Mouse (Mus musculus): Measurements from ENCODE around the gene Hist1h3g.
"Not testable (repeated sequence)": the region's sequence is repeated elsewhere in the genome, so short reads cannot be mapped to it uniquely, and the experiment has no call there.

Gene Hist1h3g

GRCm38 (mm10) chr13:23515281-23515680, 19.9 kb upstream of the Hist1h3g start:
- no peak for DNase-seq (ENCODE audit: low spot score in 2 of 2)

DNA sequence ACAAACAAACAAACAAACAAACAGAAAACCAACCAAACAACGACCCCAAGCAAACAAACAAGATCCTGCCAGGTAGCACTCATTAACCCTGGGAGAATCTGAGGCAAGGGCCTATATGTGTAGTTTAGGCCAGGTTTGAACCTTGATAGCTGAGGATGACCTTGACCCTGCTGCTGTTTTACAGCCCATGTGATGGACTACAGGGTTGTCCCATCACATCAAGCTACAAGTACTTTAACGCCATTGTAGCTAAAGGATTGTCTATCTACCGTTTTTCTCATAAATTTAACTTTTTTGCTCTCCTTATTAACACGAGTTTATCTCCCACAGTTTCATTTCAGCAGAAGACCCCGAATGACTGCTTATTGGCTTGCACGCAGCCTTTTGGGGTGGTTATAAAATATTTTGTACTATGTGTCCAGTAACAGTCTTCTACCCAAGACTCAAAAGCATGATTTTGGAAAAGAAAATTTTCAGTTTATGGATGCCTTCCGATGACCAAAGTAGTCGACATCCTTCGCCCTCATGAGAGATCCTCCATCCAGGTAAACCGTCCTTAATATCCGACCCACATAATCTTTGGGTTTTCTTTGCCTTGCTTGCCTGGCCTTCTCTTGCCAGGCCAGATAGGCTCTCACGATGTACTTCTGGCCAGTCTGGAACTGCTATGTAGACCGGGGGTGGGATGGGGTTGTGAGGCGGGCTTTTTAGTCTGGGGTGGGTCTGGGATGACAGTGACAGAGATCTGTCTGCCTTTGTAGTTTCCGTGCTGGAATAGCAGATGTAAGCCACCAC, 19.2 kb upstream of the Hist1h3g start:
- no peak for DNase-seq (ENCODE audit: low spot score in 2 of 2)

DNA sequence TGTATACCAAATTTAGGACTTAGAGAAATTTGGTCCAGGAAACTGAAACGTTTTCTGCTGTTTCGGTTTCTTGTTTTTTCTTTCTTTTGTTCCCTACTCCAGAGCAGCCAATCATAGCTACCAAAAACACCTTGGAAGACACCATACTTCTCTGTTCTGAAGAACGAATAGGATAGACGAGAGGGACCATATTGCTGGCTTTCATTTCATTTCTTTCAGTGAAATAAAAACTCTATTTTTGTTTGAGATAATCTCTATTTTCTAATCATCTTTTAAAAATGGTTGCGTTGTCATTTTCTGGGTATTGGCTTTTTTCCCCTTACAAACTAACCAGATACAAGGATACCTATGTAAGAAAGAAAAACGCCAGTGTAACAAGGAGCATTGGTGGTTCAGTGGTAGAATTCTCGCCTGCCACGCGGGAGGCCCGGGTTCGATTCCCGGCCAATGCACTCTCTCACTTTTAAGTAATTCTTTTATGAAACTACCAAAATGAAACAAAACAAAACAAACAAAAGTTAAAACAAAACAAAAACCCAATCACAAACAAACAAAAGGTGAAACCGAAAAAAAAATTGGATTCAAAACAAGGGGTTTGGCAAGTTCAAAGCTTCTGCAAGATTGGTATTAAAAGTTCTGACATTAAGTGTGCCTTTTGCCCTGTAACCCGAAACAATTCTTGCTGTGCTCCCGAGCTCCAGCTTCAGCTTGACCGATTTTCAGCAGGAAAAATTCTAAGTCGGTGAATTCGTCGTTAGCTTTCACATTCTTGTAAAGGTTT, 18.2 kb upstream of the Hist1h3g start:
- DNase-seq (ENCODE audit: low spot score in 2 of 2): peak; percentile 60 to 62

DNA sequence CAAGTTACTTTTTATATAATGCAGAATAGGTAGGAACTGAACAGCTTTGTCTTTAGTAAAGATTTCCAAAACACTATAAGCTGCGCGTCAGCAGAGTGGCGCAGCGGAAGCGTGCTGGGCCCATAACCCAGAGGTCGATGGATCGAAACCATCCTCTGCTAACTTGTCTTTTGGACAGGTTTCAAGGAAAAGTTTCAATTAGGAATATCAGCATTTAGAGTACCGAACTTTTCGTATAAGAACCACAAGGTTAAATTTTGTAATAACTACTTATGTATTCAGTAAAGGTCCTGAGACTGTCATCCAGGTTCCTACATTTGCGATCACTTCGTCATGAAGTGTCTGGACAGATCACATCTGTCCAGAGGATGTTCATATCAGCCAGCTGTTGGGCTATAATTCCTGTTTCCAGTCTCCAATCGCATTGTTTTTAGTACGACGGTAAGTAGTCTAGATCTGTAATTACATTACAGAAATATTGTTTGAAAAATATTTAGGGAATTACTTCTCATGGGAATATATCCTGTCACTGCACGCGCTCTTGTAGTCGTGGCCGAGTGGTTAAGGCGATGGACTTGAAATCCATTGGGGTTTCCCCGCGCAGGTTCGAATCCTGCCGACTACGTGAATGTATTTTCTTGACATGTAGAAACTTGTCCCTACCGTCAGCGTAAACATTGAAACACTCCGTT, 17.5 kb upstream of the Hist1h3g start:
- peak; percentile 82 to 83 for DNase-seq (ENCODE audit: low spot score in 2 of 2)

DNA sequence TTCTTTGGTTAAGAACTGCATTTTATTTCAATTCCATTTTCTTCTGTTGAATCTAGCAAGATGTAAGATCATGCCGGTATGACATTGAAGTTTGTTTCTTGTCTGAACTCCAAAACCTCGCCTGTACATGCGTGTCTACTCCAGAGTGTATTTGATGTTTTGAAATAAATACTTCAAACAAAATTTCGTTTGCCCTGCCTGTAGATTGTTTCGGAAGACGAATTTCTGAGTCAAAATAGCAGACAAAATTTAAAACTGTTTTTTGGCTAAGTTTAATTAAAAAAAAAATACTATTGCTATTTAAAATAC, 17.0 kb upstream of the Hist1h3g start:
- no peak for DNase-seq (ENCODE audit: low spot score in 2 of 2)

- peak in 1 of 2 experiments; percentile 65 for DNase-seq (ENCODE audit: low spot score in 2 of 2)
Observed at GRCm38 (mm10) chr13:23518885-23519284, 16.3 kb upstream of the Hist1h3g start.

DNA sequence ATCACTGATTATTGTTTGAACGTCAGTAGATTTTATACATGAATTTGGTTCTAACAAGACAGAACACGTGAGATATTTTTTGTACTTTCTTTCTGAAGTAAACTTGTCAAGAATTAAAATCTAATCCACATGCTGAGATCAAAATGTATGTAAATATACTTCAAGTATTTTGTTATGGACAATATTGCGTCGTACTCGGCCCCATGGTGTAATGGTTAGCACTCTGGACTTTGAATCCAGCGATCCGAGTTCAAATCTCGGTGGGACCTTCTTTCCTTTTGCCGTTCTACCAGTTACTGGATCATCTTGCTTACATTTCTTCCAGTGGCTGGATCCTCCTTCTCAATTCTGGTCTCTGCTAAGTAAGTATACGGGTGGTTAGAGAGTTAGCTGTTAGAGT, 15.8 kb upstream of the Hist1h3g start:
- peak; percentile 58 to 66 for DNase-seq (ENCODE audit: low spot score in 2 of 2)

DNA sequence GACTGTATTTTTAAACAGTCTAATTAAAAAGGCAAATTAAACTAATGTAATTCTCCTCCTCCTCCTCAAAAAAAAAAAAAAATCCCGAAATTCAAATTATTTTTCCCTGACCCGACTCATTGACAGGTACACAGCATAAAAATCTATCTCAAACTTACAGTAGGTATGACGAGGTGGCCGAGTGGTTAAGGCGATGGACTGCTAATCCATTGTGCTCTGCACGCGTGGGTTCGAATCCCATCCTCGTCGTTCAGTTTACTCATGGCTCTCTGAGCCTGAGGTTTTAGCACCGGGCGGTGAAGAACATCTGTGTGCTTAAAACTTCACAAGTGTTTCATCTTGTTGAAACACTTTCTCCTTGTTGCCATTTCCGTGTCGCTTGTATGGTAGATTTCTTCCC, 13.5 kb upstream of the Hist1h3g start:
- peak; percentile 55 to 58 for DNase-seq (ENCODE audit: low spot score in 2 of 2)

DNA sequence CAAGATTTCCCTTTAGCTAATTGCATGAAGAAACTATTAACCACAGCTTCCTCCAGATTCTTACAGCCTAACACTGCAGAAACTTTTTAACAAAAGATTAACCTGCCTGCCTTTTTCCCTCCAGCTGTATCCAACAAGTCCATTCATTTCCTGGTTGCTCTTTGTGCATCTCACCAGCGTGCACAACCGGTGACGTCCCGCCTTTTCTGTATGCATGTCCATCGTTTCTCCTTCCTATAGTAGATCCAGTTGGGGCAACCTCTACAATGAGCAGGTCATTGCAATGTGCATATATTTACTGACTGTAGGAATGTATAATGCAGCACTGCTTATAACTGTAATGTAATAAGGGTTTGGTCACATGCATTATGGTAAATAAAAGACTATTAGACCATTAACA, 11.2 kb upstream of the Hist1h3g start:
- no peak for DNase-seq (ENCODE audit: low spot score in 2 of 2)

- DNase-seq (ENCODE audit: low spot score in 2 of 2): peak in 1 of 2 experiments; percentile 68
Observed at GRCm38 (mm10) chr13:23524654-23525053, 10.6 kb upstream of the Hist1h3g start.

- no peak for DNase-seq (ENCODE audit: low spot score in 2 of 2)
Observed at GRCm38 (mm10) chr13:23525901-23526300, 9.3 kb upstream of the Hist1h3g start.

DNA sequence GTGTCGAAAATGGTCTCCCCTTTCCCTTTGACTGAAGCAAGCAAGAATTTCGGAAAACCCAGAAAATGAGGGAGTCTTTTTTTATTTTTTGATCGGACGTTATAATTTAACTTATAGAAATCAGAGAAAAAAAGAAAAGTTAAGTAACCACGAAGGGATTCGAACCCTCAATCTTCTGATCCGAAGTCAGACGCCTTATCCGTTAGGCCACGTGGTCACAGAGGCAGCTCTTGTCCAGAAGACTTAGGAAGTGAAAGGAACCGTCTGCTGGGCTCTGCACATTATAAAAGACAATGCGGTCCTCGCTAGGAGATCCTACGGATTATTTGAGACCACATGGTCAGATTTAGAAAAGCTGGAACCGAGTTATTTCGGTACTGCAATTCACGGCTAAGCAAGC, 8.9 kb upstream of the Hist1h3g start:
- DNase-seq (ENCODE audit: low spot score in 2 of 2): peak; percentile 85 to 88

DNA sequence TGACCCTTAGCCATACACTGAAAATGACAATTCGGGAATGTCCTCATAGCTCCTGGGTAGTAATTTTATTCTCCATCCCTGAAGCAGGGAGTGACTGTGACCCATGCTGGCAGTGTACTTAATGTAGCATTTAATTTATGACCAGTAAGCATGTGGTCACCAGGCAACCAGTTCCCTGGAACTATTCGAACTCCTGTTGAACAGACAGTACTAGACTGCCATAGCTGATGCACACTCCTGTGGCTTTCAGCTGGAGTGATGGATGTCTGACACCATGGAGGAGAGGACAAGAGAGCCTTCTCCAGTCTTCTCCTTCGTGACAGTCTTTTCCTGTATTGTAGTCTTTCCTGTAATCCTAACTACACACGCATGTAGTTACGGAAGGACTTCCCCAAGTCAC, 6.2 kb upstream of the Hist1h3g start:
- DNase-seq (ENCODE audit: low spot score in 2 of 2): no peak

DNA sequence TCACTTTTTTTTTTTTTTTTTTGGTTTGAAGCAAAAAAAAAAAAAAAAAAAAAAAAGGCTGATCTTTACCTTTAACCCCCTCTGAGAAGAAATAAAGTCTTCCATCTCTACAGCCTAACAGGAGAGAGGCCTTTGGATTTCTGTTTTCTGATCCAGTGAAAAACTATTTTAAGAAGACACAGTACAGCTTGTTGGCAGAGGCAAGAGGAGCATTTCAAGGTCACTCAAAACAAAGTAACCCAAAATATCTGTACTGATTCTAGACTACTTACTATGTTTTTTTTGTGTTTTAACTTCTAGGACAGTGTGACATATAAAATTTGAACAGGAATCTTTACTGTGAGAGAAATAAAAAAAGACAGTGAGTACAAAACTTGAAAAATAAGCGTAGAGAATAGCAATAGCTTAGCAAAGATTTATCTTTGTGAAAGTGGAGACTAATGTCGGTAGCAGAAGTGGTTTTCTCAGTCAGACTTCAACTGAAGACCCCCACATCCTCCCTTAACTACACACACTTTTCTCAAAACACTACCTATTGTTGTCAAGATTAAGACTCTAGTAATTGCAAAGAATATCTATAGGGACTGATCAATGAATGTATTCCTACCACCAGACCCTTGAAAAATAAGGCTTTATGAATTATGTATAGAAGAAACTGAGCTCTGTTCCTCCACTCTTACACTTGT, 5.6 kb upstream of the Hist1h3g start:
- DNase-seq (ENCODE audit: low spot score in 2 of 2): no peak

GRCm38 (mm10) chr13:23530181-23530900, 4.9 kb upstream of the Hist1h3g start:
- peak in 1 of 2 experiments; percentile 57 for DNase-seq (ENCODE audit: low spot score in 2 of 2)

- DNase-seq (ENCODE audit: low spot score in 2 of 2): peak; percentile 93 to 95
Observed at GRCm38 (mm10) chr13:23530901-23531875, 4.0 kb upstream of the Hist1h3g start, which contains the start of gene Hist1h4h. Gene Hist1h4h (plus strand): TSS chr13:23531050.

- DNase-seq (ENCODE audit: low spot score in 2 of 2): no peak
Observed at GRCm38 (mm10) chr13:23532262-23533075, 2.8 kb upstream of the Hist1h3g start.

DNA sequence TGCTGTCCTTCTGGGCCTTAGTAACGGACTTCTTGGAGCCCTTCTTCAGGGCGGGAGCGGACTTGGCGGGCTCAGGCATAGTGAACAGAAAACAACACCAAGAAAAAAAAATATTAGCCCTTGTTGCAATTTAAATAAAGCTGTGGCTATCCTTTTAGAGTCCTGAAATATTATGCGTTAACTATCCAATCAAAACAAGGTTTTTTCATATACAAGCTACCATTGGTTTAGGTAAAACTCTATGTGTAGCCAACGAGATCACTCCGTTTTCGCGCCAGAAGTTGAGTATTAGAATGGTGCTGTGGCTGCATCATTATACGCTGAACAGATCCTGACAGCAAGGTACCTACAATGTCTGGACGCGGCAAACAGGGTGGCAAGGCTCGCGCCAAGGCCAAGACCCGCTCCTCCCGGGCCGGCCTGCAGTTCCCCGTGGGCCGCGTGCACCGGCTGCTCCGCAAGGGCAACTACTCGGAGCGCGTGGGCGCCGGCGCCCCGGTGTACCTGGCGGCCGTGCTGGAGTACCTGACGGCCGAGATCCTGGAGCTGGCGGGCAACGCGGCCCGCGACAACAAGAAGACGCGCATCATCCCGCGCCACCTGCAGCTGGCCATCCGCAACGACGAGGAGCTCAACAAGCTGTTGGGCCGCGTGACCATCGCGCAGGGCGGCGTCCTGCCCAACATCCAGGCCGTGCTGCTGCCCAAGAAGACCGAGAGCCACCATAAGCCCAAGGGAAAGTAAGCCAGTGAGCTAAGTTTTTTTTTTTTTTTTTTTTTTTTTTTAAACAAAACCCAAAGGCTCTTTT, 1.5 kb upstream of the Hist1h3g start, which contains the start of gene Hist1h2af:
TSS of gene Hist1h2af (plus strand) at position 347 of the 808 bp plus-strand sequence.
- not testable (repeated sequence) for DNase-seq (ENCODE audit: low spot score in 2 of 2)

Measured in urinary bladder, adult 18-20 months (tissue).